Mouse (Mus musculus) embryonic facial prominence, embryonic 11.5 days (tissue): Measurements from ENCODE around the gene Znfx1. TPM values are rescaled to one million over a fixed set of nuclear protein-coding genes. Genes with fewer than 3 reads are reported as not detected.
"Not testable (repeated sequence)": the region's sequence is repeated elsewhere in the genome, so short reads cannot be mapped to it uniquely, and the experiment has no call there.

ENCODE experiments used
- ATAC-seq: fragments of 200-750 bp; cut with Nextera tagmentation; replicated peaks from 2 replicates; pipeline ENCODE4 v1.8.0; 2017; ENCODE audit warnings: low read depth; ENCODE audit not compliant: insufficient number of reproducible peaks, low FRiP score, low TSS enrichment
- DNase-seq: peaks from one replicate; pipeline ENCODE4 v3.0.0-alpha.2; 2015; ENCODE audit warnings: low spot score
- H3K27ac ChIP-seq: fragments of 300-500 bp; sonication (generic); replicated peaks from 2 replicates; pipeline ENCODE4 v1.5.1; 2014; ENCODE audit warnings: mild to moderate bottlenecking, low read depth, low read length, control low read depth
- H3K27me3 ChIP-seq: fragments of 300-500 bp; sonication (generic); 2 replicates; pipeline ENCODE4 v1.6.1; 2014; ENCODE audit warnings: mild to moderate bottlenecking, low read length, moderate library complexity, mixed read lengths; ENCODE audit not compliant: control insufficient read depth, insufficient read depth
- H3K36me3 ChIP-seq: fragments of 300-500 bp; sonication (generic); replicated peaks from 2 replicates; pipeline ENCODE4 v1.6.1; 2014; ENCODE audit warnings: low read depth, mild to moderate bottlenecking, low read length, moderate library complexity, mixed read lengths; ENCODE audit not compliant: control insufficient read depth, insufficient read depth
- H3K4me1 ChIP-seq: fragments of 300-500 bp; sonication (generic); 2 replicates; pipeline ENCODE4 v1.6.1; 2014; ENCODE audit warnings: low read length, mixed read lengths; ENCODE audit not compliant: control insufficient read depth, insufficient read depth
- H3K4me2 ChIP-seq: fragments of 300-500 bp; sonication (generic); 2 replicates; pipeline ENCODE4 v1.6.1; 2014; ENCODE audit warnings: low read depth, mild to moderate bottlenecking, control low read depth, low read length, moderate library complexity
- H3K4me3 ChIP-seq: fragments of 300-500 bp; sonication (generic); 2 replicates; pipeline ENCODE4 v1.5.1; 2014; ENCODE audit warnings: low read depth, low read length, control low read depth
- H3K9ac ChIP-seq: fragments of 300-500 bp; sonication (generic); replicated peaks from 2 replicates; pipeline ENCODE4 v1.6.1; 2014; ENCODE audit warnings: mild to moderate bottlenecking, control low read depth, low read length
- H3K9me3 ChIP-seq: fragments of 300-500 bp; sonication (generic); replicated peaks from 2 replicates; pipeline ENCODE4 v1.6.1; 2016; ENCODE audit warnings: mild to moderate bottlenecking, low read length, inconsistent platforms, mixed read lengths; ENCODE audit not compliant: control insufficient read depth
- WGBS: fragments of 180-500 bp; shearing (Covaris S2); extraction: QIAGEN DNeasy Blood & Tissue Kit; methylation state at CpG from one replicate; pipeline ENCODE4 v1.1.7; 2014; 5-methylcytosine and 5-hydroxymethylcytosine counted together
- polyA plus RNA-seq: library from polyadenylated mRNA; unstranded; fragments of >200 nt; fragmentation: Nextera tagmentation; extraction: Ambion mirVana; gene quantifications from 2 replicates; pipeline ENCODE4 v1.2.1, GENCODE M21; 2014

Gene Znfx1
- polyA plus RNA-seq, 1 experiment from 2014 or later: 4.3 TPM

- H3K36me3 ChIP-seq: no peaks in the 10 kb centered on the region
- no peak overlapping the region for H3K4me3 ChIP-seq
- no peaks in the 10 kb centered on the region for H3K4me1 ChIP-seq
- H3K27me3 ChIP-seq: no peaks in the 10 kb centered on the region
- 85% methylated on average over 3 of the region's 3 CpGs for WGBS
- ATAC-seq (no peak), DNase-seq (no peak)
- H3K27ac ChIP-seq: no peak overlapping the region
- no peak overlapping the region for H3K9ac ChIP-seq
- H3K9me3 ChIP-seq: no peaks in the 10 kb centered on the region
- H3K4me2 ChIP-seq: no peak overlapping the region
These were observed 52.3 kb downstream of the Znfx1 start for GRCm38 (mm10) chr2:167010546-167010945.

DNA sequence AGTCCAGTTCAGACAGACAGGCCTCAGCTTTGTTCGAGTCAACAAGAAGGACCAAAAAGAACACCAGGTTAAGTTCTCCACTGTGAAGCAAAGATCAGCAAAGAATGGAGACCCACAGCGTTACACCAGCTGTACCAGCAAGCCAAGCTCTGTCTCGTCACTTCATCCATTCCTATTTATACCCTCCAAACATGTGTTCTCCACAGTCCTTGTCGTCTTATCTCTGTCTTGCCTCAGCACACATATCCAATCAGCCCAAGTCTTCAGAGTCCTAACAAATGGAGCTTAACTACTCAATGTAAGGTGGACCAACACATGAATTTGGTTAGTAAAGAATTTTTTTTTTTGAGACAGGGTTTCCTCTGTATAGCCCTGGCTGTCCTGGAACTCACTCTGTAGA, 53.3 kb downstream of the Znfx1 start:
- no peaks in the 10 kb centered on the region for H3K27me3 ChIP-seq
- H3K4me1 ChIP-seq: no peaks in the 10 kb centered on the region
- H3K4me2 ChIP-seq: no peak overlapping the region
- no peak overlapping the region for H3K27ac ChIP-seq
- H3K4me3 ChIP-seq: no peak overlapping the region
- H3K36me3 ChIP-seq: no peaks in the 10 kb centered on the region
- DNase-seq: no peak
- no peak for ATAC-seq
- no peak overlapping the region for H3K9ac ChIP-seq
- 76% methylated on average over 4 of the region's 4 CpGs for WGBS
- no peaks in the 10 kb centered on the region for H3K9me3 ChIP-seq

- H3K27ac ChIP-seq, H3K4me2 ChIP-seq, H3K4me3 ChIP-seq, ATAC-seq, H3K4me1 ChIP-seq, DNase-seq, H3K9me3 ChIP-seq, H3K36me3 ChIP-seq, H3K9ac ChIP-seq, H3K27me3 ChIP-seq: not testable (repeated sequence)
- 73% methylated on average over 4 of the region's 4 CpGs for WGBS
These were observed 55.2 kb downstream of the Znfx1 start for GRCm38 (mm10) chr2:167007565-167007964.

DNA sequence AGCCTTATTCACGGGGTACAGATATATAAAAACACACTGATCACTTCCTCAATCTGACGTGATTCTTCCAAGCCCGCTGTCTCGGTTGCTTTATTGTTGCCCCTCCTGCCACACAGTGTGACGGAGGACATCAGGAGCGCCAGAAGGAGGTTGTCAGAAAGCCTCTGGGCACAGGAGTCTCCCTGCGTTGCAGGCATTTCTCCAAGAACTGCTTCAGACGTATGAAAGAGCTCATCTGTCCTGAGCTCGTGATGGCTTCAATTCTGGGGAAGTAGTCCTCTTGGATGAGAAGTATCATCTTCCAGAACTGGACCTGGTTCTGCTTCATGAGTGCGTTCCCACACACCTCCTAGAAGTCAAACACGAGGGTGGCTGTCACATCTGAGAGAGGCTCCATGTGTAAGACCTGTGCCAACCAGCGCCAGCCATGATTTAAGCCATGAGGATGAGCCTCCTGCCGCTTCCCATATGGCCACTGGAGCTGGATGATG, 55.8 kb downstream of the Znfx1 start:
- no peaks in the 10 kb centered on the region for H3K36me3 ChIP-seq
- H3K27ac ChIP-seq: no peak overlapping the region
- 79% methylated on average over 13 of the region's 13 CpGs for WGBS
- no peak overlapping the region for H3K4me3 ChIP-seq
- H3K9ac ChIP-seq: no peak overlapping the region
- H3K4me1 ChIP-seq: no peaks in the 10 kb centered on the region
- ATAC-seq: no peak
- no peaks in the 10 kb centered on the region for H3K9me3 ChIP-seq
- H3K27me3 ChIP-seq: no peaks in the 10 kb centered on the region
- DNase-seq: no peak
- no peak overlapping the region for H3K4me2 ChIP-seq

GRCm38 (mm10) chr2:167006355-167006754, 56.5 kb downstream of the Znfx1 start:
- Histone ChIP-seq H3K9me3 (no peaks in the 10 kb centered on the region), H3K27ac (no peak overlapping the region), H3K27me3 (no peaks in the 10 kb centered on the region), H3K4me2 (no peak overlapping the region), H3K9ac (no peak overlapping the region), H3K4me1 (no peaks in the 10 kb centered on the region), H3K36me3 (no peaks in the 10 kb centered on the region), H3K4me3 (no peak overlapping the region)
- no peak for ATAC-seq
- DNase-seq: no peak
- 92% methylated on average over 2 of the region's 2 CpGs for WGBS

GRCm38 (mm10) chr2:167004099-167004854, 58.5 kb downstream of the Znfx1 start:
- 46% methylated on average over 8 of the region's 8 CpGs for WGBS
- H3K27ac ChIP-seq: no peak overlapping the region
- peak; percentile 76 for DNase-seq

DNA sequence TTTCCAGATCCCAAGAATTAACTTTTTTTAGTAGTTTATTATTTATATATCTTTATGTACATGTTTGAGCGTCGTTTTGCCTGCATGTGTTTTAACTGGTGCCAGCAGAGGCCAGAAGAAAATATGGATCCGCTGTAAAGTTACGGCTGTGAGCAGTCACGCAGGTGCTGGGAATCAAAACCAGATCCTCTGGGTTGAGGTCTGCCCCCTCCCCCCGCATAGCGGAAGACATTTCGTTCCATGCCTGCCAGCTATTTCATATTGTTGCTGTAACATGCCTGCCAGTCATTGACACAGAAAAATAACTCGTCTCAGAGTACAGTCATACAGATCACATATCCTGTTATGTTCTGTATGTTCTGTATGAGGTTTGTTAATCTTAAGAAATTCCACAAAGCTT, 61.3 kb downstream of the Znfx1 start:
- WGBS: 67% methylated on average over 9 of the region's 9 CpGs
- ATAC-seq (no peak), DNase-seq (peak; percentile 26)
- no peak overlapping the region for H3K4me2 ChIP-seq
- H3K36me3 ChIP-seq: no peaks in the 10 kb centered on the region
- H3K4me3 ChIP-seq: no peak overlapping the region
- H3K27ac ChIP-seq: no peak overlapping the region
- no peaks in the 10 kb centered on the region for H3K9me3 ChIP-seq
- no peaks in the 10 kb centered on the region for H3K27me3 ChIP-seq
- H3K9ac ChIP-seq: no peak overlapping the region
- H3K4me1 ChIP-seq: no peaks in the 10 kb centered on the region

More at GRCm38 (mm10) chr2:167004099-167004854, 58.5 kb downstream of the Znfx1 start:
- Histone ChIP-seq H3K4me2 (no peak overlapping the region), H3K4me3 (no peak overlapping the region), H3K9ac (no peak overlapping the region), H3K36me3 (no peaks in the 10 kb centered on the region), H3K9me3 (no peaks in the 10 kb centered on the region), H3K4me1 (no peaks in the 10 kb centered on the region), H3K27me3 (no peaks in the 10 kb centered on the region)
- no peak for ATAC-seq

DNA sequence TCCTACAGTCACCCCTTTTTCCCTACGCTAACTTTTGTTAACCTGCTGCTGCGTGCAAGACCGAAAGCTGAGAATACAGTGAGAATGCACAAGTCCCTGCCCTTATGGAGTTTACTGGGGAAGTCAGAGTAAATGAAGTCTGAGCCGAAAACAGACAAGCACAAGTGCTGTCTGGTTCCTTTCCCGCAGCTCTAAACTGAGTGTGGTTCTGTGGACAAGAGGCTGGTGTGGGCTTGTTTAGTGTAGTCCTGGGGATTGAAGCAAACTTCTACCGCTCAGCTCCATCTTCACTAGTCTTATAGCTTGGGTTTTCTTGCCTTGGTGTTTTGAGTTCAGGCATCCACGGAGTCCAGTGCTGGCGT, 66.3 kb downstream of the Znfx1 start:
- Histone ChIP-seq H3K4me2 (peak overlapping the region; percentile 19), H3K27me3 (no peaks in the 10 kb centered on the region), H3K4me3 (peak overlapping the region; percentile 97; the same call in 1 of the 2 replicates), H3K9me3 (no peaks in the 10 kb centered on the region), H3K27ac (no peak overlapping the region), H3K9ac (peak overlapping the region; percentile 64), H3K4me1 (no peaks in the 10 kb centered on the region), H3K36me3 (no peaks in the 10 kb centered on the region)
- WGBS: 44% methylated on average over 8 of the region's 8 CpGs
- ATAC-seq (peak; percentile 5; the same call in 1 of the 2 replicates), DNase-seq (no peak)
